Mouse (Mus musculus) lung, embryonic 14.5 days (tissue): ENCODE measurements at regions not wholly inside any gene's neighbourhood (a gene's known extent, or its start where the extent isn't known, plus 50 kb on each side); places are given as distances from the start of the nearest gene placed in this dataset.

Source experiments
- ATAC-seq: fragments of 200-750 bp; cut with Nextera tagmentation; 2 replicates; pipeline ENCODE4 v1.8.0; 2017; ENCODE audit warnings: mild to moderate bottlenecking, moderate TSS enrichment, moderate library complexity; ENCODE audit not compliant: insufficient read depth
- DNase-seq: peaks from one replicate; pipeline ENCODE4 v3.0.0-alpha.2; 2015
- H3K27ac ChIP-seq: fragments of 300-500 bp; sonication (generic); 2 replicates; pipeline ENCODE4 v1.5.1; 2014; ENCODE audit warnings: low read depth, mild to moderate bottlenecking, moderate library complexity
- H3K27me3 ChIP-seq: fragments of 300-500 bp; sonication (generic); 2 replicates; pipeline ENCODE4 v1.6.1; 2014; ENCODE audit warnings: low read length, control low read depth; ENCODE audit not compliant: insufficient read depth
- H3K36me3 ChIP-seq: fragments of 300-500 bp; sonication (generic); 2 replicates; pipeline ENCODE4 v1.6.1; 2014; ENCODE audit warnings: control low read depth; ENCODE audit not compliant: insufficient read depth
- H3K4me1 ChIP-seq: fragments of 300-500 bp; sonication (generic); 2 replicates; pipeline ENCODE4 v1.6.1; 2014; ENCODE audit warnings: antibody characterized with exemption, control low read depth; ENCODE audit not compliant: insufficient read depth
- H3K4me2 ChIP-seq: fragments of 300-500 bp; sonication (generic); 2 replicates; pipeline ENCODE4 v1.6.1; 2014; ENCODE audit warnings: mild to moderate bottlenecking
- H3K4me3 ChIP-seq: fragments of 300-500 bp; sonication (generic); 2 replicates; pipeline ENCODE4 v1.5.1; 2014; ENCODE audit warnings: low read depth, low read length
- H3K9ac ChIP-seq: fragments of 300-500 bp; sonication (generic); 2 replicates; pipeline ENCODE4 v1.6.1; 2014
- H3K9me3 ChIP-seq: fragments of 300-500 bp; sonication (generic); 2 replicates; pipeline ENCODE4 v1.6.1; 2016; ENCODE audit warnings: low read depth, low read length, control low read depth
- CTCF ChIP-seq: IDR thresholded peaks from 2 replicates; pipeline ENCODE4 v1.5.1; 2016; ENCODE audit warnings: antibody characterized with exemption, low read depth
- WGBS: fragments of 180-500 bp; shearing (Covaris S2); extraction: QIAGEN DNeasy Blood & Tissue Kit; methylation state at CpG from one replicate; pipeline ENCODE4 v1.1.7; 2014; 5-methylcytosine and 5-hydroxymethylcytosine counted together

DNA sequence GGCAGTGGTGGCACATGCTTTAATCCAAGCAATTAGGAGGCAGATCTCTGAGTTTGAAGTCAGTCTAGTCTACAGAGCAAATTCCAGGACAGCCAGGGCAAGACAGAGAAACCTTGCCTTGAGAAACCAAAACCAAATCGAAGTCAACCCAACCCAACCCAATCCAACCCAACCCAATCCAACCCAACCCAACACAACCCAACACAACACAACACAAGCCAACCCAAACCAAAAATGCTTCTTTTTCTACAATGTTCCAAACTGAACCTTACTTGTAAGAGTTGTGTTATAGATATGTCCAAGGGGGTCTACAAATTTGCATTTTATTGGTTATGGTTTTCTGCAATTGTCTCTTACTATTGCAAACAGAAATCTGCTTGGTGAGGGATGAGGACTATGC, 52.8 kb upstream of the Chodl start:
- ATAC-seq = no peak
- H3K9ac ChIP-seq = no peak overlapping the region
- no peak overlapping the region for H3K4me3 ChIP-seq
- H3K27me3 ChIP-seq = no peaks in the 10 kb centered on the region
- no peaks in the 10 kb centered on the region for H3K36me3 ChIP-seq
- H3K4me2 ChIP-seq = no peak overlapping the region
- H3K9me3 ChIP-seq = no peaks in the 10 kb centered on the region
- H3K4me1 ChIP-seq = no peaks in the 10 kb centered on the region
- no peak for DNase-seq
- no peak for TF ChIP-seq CTCF
- 71% methylated on average over 1 of the region's 1 CpGs for WGBS
- no peak overlapping the region for H3K27ac ChIP-seq

DNA sequence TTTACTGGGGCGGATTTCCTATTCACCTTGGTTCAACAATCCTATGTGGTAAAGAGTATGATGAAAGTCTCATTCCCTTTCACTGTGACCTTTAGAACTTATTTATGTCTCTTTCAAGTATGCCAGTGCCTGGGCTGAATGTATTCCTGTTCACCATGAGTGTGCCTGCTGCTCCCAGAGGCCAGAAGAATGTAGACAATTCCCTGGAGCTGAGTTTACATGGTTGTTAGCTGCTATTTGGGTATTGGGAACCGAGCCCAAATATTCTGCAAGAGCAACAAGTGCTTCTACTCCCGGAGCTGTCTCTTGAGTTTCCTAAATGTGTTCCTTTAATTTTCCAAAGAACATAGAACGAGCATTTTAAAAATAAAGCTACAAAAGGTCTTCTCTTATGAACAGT, 71.7 kb upstream of the Chodl start:
- H3K4me2 ChIP-seq = no peak overlapping the region
- H3K9me3 ChIP-seq = no peaks in the 10 kb centered on the region
- no peak for TF ChIP-seq CTCF
- peak; percentile 1 for DNase-seq
- H3K4me3 ChIP-seq = no peak overlapping the region
- no peaks in the 10 kb centered on the region for H3K27me3 ChIP-seq
- H3K9ac ChIP-seq = no peak overlapping the region
- 79% methylated on average over 4 of the region's 4 CpGs for WGBS
- no peak overlapping the region for H3K27ac ChIP-seq
- no peaks in the 10 kb centered on the region for H3K36me3 ChIP-seq
- ATAC-seq = no peak
- H3K4me1 ChIP-seq = no peaks in the 10 kb centered on the region

DNA sequence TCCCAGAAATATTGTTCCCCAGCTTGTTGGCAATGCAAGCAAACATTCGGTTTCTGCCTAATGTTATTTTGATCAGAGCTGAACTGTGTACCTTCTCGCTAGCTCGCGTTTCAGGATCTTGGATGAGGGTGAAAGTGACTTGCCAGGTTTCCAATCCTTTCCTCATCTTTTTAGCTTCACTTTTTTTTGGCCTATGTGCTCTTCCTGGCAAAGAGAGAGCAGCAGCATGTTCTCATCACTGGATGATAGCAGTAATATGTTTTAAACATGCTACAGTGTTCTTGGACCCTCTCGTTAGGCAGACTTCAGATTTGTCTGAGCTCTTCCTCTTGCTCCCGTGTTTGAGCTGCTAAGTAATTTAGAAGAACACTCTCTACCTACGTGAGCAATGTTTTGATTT, 99.8 kb upstream of the Chodl start:
- no peak for TF ChIP-seq CTCF
- 61% methylated on average over 7 of the region's 7 CpGs for WGBS
- DNase-seq = no peak

DNA sequence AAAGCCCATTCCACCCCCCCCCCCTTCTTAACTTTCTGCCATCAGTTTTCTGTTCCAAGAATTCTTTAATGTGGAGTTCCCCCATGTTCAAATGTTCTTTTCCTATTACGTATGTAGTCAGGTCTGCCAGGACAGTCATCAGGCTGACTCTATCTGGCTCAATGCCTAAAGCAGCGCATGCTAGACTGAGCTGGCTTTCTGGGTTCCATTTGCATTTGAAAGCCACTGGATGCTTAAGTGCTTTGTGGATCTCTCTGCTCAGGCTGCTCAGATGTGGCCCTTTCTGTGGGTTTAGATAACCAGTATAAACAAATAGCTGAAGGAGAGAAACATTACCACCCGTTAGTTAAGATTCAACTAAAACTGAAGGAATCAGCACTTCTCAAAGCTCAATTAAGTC, 103.0 kb upstream of the Chodl start:
- Histone ChIP-seq H3K4me1 (no peaks in the 10 kb centered on the region), H3K36me3 (no peaks in the 10 kb centered on the region), H3K4me3 (no peak overlapping the region), H3K27ac (no peak overlapping the region), H3K9ac (no peak overlapping the region), H3K9me3 (no peaks in the 10 kb centered on the region), H3K27me3 (no peaks in the 10 kb centered on the region), H3K4me2 (no peak overlapping the region)
- TF ChIP-seq CTCF = no peak
- peak; percentile 32 for DNase-seq
- WGBS = 34% methylated on average over 3 of the region's 3 CpGs
- no peak for ATAC-seq

More for the DNA sequence above, 99.8 kb upstream of the Chodl start:
- Histone ChIP-seq H3K9ac (no peak overlapping the region), H3K36me3 (no peaks in the 10 kb centered on the region), H3K9me3 (no peaks in the 10 kb centered on the region), H3K27me3 (no peaks in the 10 kb centered on the region), H3K27ac (no peak overlapping the region), H3K4me2 (no peak overlapping the region), H3K4me1 (no peaks in the 10 kb centered on the region), H3K4me3 (no peak overlapping the region)
- ATAC-seq = no peak

DNA sequence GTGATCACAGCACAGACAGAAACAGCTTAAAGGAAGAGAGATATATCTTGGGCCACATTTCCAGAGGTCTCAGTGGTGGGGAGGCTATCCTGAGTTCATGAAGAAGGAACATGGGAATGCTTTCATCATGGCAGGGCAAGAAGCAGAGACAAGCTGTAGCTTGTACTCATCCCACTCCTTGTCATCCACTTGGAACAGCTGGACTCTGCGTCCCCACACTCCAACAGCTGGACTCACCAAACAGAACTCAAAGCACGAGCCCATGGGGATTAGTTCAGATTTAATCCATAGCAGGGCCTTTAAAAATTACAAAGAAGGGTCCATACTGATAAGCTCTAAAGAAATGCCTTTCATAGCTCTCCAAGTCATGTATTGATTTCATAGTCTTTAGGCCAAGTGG, 140.7 kb upstream of the Chodl start:
- no peaks in the 10 kb centered on the region for H3K36me3 ChIP-seq
- WGBS = 41% methylated on average over 2 of the region's 2 CpGs
- H3K4me2 ChIP-seq = no peak overlapping the region
- no peak overlapping the region for H3K4me3 ChIP-seq
- no peak overlapping the region; the same call in 1 of the 2 replicates for H3K27ac ChIP-seq
- H3K9me3 ChIP-seq = no peaks in the 10 kb centered on the region
- H3K4me1 ChIP-seq = no peaks in the 10 kb centered on the region
- H3K27me3 ChIP-seq = no peaks in the 10 kb centered on the region
- H3K9ac ChIP-seq = no peak overlapping the region
- peak; percentile 98 for ATAC-seq
- peak; percentile 85 for DNase-seq
- TF ChIP-seq CTCF = no peak

DNA sequence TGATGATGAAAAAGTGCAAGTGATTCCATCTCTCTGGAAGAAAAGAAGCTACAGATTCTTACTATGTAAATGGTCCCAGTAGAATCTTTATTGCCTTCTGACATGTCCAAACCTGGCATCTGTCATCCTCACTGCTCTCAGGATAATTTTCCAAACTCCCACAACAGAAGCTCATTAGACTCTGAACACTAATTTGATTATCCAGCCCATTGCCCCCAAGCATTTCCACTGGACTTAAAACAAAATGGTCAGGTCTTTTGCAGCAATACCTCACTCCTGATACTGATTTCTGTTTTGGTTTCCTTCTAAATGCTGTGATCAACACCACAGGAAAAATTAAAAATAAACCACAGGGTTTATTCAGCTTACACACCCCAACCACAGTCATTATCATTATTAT, 171.5 kb upstream of the Chodl start:
- no peak overlapping the region for H3K4me2 ChIP-seq
- no peaks in the 10 kb centered on the region for H3K36me3 ChIP-seq
- no peaks in the 10 kb centered on the region for H3K27me3 ChIP-seq
- ATAC-seq (no peak), DNase-seq (no peak)
- no peak for TF ChIP-seq CTCF
- no peak overlapping the region for H3K27ac ChIP-seq
- H3K9me3 ChIP-seq = no peaks in the 10 kb centered on the region
- H3K4me3 ChIP-seq = no peak overlapping the region
- H3K4me1 ChIP-seq = no peaks in the 10 kb centered on the region
- H3K9ac ChIP-seq = no peak overlapping the region

DNA sequence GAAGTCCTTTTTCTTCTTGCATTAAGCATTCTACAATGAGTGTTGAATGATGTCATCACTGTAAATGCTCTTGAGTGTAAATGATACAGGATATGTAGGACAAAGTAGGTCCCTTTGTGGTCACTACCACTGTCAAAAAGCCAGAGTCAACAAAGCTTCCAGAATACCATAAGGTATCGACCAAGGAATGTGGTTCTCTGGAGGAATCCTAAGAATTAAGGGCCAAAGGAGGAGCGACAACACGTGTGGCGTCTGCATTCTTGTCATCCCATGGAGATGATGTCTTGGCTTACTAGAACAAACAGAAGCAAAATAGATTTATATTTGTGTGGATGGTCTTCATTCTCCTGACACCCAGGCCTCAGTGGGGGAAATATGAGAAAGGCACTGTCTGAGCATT, 161.4 kb upstream of the D16Ertd472e start:
- H3K4me1 ChIP-seq = no peaks in the 10 kb centered on the region
- 61% methylated on average over 4 of the region's 4 CpGs for WGBS
- no peak for DNase-seq

More for the DNA sequence above, 161.4 kb upstream of the D16Ertd472e start:
- Histone ChIP-seq H3K36me3 (no peaks in the 10 kb centered on the region), H3K4me2 (no peak overlapping the region), H3K4me3 (no peak overlapping the region), H3K9me3 (no peaks in the 10 kb centered on the region), H3K27ac (no peak overlapping the region), H3K27me3 (no peaks in the 10 kb centered on the region), H3K9ac (no peak overlapping the region)
- TF ChIP-seq CTCF = no peak
- ATAC-seq = no peak
